Mouse (Mus musculus) ovary, postnatal 14 days (tissue): ENCODE measurements around the gene Nfasc.

Experiments used
- DNase-seq: peaks from one replicate; pipeline ENCODE4 v3.0.0; 2022; ENCODE audit warnings: low spot score

The Nfasc gene

GRCm38 (mm10) chr1:132582998-132583604 is 158.5 kb downstream of the Nfasc start:
- DNase-seq: no peak

GRCm38 (mm10) chr1:132581845-132582839 is 159.5 kb downstream of the Nfasc start:
- no peak for DNase-seq

GRCm38 (mm10) chr1:132580063-132580462 is 161.5 kb downstream of the Nfasc start:
- DNase-seq: no peak

- no peak for DNase-seq
Measured at GRCm38 (mm10) chr1:132576845-132577244, 164.8 kb downstream of the Nfasc start.

- no peak for DNase-seq
Measured at GRCm38 (mm10) chr1:132572851-132573250, 168.7 kb downstream of the Nfasc start.

- no peak for DNase-seq
Measured at GRCm38 (mm10) chr1:132571613-132572012, 170.0 kb downstream of the Nfasc start.

- DNase-seq: no peak
Measured at GRCm38 (mm10) chr1:132570906-132571305, 170.7 kb downstream of the Nfasc start.

- no peak for DNase-seq
Measured at GRCm38 (mm10) chr1:132570068-132570780, 171.4 kb downstream of the Nfasc start.

GRCm38 (mm10) chr1:132569516-132569915 is 172.1 kb downstream of the Nfasc start:
- DNase-seq: no peak

GRCm38 (mm10) chr1:132567336-132568125 is 174.1 kb downstream of the Nfasc start:
- no peak for DNase-seq

GRCm38 (mm10) chr1:132565766-132566165 is 175.8 kb downstream of the Nfasc start:
- DNase-seq: no peak

GRCm38 (mm10) chr1:132564946-132565345 is 176.7 kb downstream of the Nfasc start:
- DNase-seq: no peak

GRCm38 (mm10) chr1:132562337-132562795 is 179.2 kb downstream of the Nfasc start:
- no peak for DNase-seq

- DNase-seq: no peak
Measured at GRCm38 (mm10) chr1:132560907-132561700, 180.5 kb downstream of the Nfasc start.

GRCm38 (mm10) chr1:132559045-132559444 is 182.6 kb downstream of the Nfasc start:
- DNase-seq: no peak

GRCm38 (mm10) chr1:132557901-132558631 is 183.5 kb downstream of the Nfasc start:
- DNase-seq: peak; percentile 38

- DNase-seq: no peak
Measured at GRCm38 (mm10) chr1:132543789-132544188, 197.8 kb downstream of the Nfasc start.

- no peak for DNase-seq
Measured at GRCm38 (mm10) chr1:132542762-132543306, 198.8 kb downstream of the Nfasc start, which contains the start of gene Cntn2. TSS of gene Cntn2 (minus strand) at chr1:132543256.

- DNase-seq: no peak
Measured at GRCm38 (mm10) chr1:132541824-132542599, 199.6 kb downstream of the Nfasc start.
